Mouse (Mus musculus) 416B (cell line): ENCODE results near the gene Snx9.

ENCODE experiments used
- DNase-seq: peaks from one replicate; pipeline ENCODE4 v3.0.0; 2011; ENCODE audit warnings: low read depth

Snx9 gene

GRCm38 (mm10) chr17:5841128-5841942 is at the start of gene Snx9:
TSS of gene Snx9 (plus strand) at chr17:5841329.
- DNase-seq: peak; percentile 37

GRCm38 (mm10) chr17:5792164-5792791 is 48.9 kb upstream of the Snx9 start:
- DNase-seq: no peak

- no peak for DNase-seq
Measured at GRCm38 (mm10) chr17:5793593-5793992, 47.5 kb upstream of the Snx9 start.

DNA sequence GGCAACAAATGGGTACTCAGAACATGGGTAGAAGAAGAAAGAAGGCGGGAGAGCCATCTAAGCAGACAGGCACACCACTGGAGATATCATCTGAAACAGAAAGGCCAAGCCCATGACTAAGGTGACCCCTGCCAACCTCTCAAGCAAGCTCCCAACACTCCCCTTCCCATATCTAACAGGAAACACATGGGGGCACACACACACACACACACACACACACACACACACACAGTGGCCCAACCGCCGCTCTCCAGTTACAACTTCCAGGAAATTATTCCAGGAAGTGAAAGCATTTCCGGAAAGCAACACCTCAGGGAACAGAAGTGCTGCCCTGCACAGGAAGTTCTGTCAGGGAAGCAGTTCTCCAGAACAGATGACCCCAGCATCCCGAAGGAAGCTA is 46.9 kb upstream of the Snx9 start:
- peak; percentile 69 for DNase-seq

DNA sequence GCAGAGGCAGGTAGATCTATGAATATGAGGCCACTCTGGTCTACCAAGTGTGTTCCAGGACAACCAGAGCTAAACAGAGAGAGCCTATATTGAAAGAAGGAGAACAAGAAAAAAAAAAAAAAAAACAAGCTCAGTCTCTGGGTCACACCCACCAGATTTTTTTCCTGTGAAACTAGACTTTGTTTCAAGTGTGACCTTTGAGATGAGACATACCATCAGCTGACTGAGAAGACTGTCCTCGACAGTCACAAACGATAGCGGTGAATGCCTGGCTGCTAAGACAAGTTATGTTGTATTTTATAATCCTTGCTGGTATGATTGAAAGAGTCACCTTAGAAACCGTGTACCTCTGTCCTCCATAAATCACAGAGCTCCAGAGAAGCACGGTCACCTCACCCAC is 45.8 kb upstream of the Snx9 start:
- no peak for DNase-seq

DNA sequence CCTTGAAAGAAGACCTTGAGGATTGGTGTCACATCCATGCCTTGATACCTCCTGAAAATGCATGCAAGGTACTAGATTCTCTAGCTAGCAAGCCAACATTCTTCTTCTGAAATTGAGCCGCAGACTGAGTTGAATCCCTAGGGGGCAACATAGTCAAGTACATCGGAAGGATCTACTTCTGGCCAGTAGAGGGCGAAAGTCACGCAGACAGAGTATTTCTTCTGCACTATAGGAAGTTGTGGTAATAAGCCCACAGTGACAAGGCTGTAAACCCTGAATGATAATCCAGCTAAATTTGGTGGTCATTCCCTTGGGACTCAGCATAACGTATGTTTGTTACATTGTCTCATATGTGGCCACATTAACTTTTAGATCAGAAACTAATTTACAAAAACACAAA is 45.3 kb upstream of the Snx9 start:
- DNase-seq: peak; percentile 94

- DNase-seq: no peak
Measured at GRCm38 (mm10) chr17:5797124-5797760, 43.9 kb upstream of the Snx9 start.

DNA sequence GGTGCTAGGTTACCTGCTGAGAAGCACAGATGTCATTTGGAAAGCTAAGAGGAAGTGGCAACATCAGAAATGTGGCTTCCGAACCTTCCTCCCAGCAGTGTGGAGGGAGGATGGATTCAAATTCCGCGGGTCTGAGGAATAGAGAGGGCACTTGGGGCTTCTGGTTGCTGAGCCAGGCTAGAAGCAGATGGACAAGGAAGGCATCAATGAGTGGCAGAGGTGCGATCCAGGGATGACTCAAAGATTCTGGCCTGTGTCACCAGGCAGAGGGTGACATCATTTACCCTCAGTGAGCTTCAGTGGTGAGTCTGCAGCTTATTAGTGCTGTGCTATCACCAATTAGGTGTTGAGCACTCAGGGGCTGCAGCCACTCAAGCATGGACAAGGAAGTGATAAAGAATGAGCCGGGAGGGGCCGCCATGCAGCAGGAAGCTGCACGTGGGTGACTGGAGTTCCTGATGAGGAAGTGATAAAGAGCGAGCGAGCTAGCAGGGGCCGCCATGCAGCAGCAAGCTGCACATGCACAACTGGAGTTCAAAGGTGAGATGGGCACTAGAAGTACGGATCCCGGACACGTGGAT is 42.8 kb upstream of the Snx9 start:
- DNase-seq: peak; percentile 84

DNA sequence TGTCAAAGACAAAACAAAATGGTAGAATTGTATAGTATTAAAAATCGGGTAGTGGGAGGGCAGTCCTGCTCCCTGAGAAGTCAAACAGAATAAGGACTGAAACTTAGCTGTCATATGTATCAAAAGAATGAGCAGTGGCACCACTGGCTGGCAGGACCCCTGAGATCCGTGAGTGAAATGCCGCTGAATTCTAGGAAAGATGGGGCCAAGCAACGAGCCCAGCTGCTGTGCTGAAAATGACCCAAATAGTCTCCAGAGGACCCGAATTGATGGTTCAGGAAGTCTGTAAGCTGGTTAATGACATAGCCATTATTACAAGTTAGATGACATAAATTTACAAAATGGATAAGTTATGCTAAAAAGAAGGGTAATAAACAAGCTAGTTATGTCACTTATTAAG is 42.2 kb upstream of the Snx9 start:
- DNase-seq: no peak

DNA sequence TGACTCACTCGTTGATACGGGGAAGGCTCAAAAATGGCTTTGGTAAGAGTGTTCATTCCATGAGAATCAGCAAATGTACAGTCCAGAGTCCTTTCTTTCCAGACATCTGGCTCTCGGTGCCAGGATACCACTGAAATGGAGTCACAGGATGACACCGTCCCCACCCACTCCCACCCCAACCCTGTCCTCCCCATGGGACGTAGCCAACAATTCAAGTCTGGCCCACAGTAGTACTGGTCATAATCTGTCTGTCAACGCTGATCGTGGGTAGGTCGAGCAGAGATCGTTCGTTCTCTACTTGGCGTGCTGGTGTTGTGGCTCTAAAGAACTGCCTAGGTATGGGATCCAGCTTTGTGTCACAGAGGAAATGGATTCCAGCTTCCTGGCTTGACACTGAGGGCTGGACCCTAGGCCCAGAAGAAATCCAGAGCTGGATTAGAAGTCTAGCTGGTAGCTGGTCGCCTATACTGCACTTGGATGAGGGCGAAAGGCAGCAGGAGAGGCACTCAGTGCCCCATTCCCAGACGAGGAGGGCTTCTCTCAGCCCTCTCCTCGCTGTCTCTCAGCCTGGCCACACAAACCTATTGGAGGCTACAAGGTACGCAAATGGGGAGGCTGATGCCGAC is 41.6 kb upstream of the Snx9 start:
- no peak for DNase-seq

DNA sequence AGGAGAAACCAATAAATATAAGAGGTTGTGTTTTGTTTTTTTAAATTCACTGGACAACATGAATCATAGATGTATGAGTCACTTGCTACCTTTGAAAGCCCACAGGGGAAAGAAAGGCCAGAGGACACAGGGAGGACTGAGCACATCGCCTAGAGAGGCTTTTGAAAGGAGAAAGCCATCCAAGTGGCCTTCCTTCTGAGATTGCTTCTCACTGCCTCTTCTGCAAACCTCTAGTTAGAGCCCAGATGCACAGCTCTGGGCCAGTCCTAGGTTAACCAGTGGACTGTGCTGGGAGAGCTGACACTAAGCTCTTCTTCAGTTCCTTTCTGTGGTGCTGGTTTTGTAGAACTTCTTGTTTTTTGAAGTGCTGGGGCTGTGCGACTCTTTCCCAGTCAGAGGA is 40.9 kb upstream of the Snx9 start:
- peak; percentile 60 for DNase-seq

GRCm38 (mm10) chr17:5800824-5801560 is 40.1 kb upstream of the Snx9 start:
- no peak for DNase-seq

DNA sequence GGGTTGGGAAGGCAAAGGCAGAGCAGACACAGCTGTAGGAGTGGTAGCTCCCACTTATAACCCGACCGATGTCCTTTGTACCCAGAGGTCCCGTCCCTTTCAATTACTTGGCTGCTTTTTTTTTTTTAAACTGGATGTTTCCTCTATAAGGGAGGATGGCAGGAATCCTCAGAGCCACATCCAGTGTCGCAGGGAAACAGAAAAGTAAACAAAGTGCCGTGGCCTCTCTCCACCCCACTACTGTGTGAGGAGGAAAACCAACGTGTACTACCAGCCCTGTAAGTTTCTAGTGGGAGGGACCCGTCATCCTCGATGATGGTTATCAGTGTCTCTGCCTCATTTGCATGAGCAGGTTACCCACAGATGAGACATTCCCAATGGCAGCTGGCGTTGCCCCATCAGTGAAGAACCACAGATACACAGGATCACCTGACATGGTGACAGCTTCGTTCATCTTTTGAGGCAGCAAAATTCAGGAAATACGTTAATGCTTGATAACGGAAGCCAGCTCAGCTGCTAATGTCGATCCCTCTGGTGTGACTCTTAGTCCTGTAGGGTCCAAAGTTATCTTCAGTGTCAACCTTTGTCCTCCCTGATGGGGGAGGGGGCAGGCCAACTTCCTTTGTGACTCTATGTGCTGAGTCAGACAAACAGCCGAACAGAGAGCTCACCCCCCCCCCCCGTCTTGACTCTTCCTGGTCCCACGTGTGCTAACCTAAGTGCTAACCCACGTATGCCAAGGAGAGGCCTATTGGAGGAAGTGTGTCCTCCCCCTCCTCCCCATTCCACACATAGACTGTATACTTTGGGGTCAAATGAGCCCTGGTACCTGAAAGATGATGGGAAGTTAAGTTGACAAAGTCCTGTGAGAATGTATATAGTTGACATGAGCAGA is 39.1 kb upstream of the Snx9 start:
- DNase-seq: peak; percentile 69

DNA sequence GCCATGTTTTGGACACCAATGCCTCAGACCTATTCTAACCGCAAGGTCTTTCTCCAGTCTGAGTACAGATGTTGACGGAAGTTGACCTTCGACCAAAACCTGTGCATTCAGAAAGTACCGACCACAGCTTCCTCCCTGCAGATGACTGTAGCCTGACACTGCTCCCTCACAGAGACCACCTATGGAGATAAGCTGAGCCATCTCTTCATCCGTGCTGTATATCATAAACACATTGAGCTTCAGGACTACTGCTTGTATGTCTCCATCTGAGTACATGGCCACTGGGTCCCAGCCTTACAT is 38.5 kb upstream of the Snx9 start:
- DNase-seq: peak; percentile 72

DNA sequence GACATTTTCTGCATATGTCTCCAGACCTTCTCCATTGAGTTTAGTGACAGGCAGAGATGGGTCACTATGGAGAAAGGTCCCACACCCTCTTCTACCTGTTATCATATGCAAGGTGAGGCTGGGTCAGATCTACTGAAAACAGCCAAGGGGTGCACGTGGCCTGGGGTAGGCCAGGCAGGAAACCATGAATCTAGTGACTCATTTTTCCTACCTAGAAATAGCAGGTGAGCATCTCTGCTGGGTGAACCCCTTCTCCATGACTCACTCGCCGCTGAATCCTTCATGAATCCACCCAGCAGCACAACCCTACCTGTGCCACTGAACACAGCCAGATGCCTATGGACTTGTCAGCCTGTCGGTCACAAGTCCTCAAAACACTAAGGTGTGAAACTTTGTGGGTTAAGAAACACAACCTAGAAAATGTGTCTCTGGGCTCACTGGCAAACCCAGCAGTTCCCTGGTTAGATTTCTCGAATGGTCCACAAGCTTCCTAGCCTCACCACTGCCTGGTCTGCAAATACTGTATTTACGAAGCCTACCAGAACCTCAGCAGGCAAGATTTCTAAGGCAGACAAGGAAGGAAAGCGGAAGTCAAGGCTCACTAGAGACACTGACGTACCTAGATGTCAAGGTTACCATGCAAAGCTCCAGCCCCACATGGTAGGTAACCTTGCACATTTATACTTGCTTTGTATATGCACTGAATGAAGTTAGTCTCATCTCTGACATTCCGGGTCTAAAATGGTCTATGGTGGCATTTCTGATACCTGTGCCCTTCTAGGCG is 37.7 kb upstream of the Snx9 start:
- no peak for DNase-seq

GRCm38 (mm10) chr17:5804370-5805150 is 36.6 kb upstream of the Snx9 start:
- peak; percentile 94 for DNase-seq

DNA sequence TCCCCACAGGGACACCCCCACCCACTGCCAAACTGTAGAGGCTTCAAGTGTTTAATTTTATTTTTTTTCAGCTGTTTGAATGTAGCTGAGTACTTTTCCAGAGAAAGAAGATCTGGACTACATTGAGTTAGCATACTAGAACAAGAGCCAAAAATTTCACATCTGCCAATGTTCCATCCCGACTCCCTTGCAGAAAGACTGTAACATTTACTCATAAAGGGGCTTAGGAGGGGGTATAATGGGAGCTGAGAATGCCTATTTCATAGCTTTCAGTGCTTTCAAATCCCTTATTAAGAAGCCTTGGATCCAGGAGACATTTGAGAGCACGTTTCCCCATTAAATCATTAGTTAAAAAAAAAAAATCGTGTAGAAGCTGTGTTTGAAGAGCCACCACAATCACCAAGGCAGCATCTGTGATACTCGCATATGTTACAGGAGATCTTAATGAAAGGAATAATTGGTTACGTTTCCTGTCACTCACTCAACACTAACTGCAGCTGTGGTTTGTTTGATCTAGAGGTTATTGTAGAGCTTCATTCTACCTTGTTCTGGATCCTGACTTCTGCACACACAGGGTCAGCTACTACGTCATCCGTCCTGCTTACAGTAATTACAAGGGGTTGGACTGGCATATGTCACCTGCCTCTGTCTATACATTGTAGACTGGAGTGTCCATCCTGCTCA is 35.8 kb upstream of the Snx9 start:
- no peak for DNase-seq

GRCm38 (mm10) chr17:5805935-5806334 is 35.2 kb upstream of the Snx9 start:
- DNase-seq: no peak

- DNase-seq: no peak
Measured at GRCm38 (mm10) chr17:5806823-5807222, 34.3 kb upstream of the Snx9 start.
